Mouse (Mus musculus) MEL (cell line): ENCODE results near the gene Sec1. TPM values are rescaled to one million over a fixed set of nuclear protein-coding genes. Genes with fewer than 3 reads are reported as not detected.

Experiments used
- DNase-seq: peaks from one replicate; pipeline ENCODE4 v3.0.0; 2011; ENCODE audit warnings: low read depth, low spot score
- H3K27ac ChIP-seq: 2 replicates; pipeline ENCODE4 v1.5.1; 2012; ENCODE audit warnings: low read depth, mild to moderate bottlenecking, control low read depth, low read length, moderate library complexity; ENCODE audit not compliant: control insufficient read depth
- H3K27me3 ChIP-seq, 2 experiments: fragments of 150-350 bp in 1 of 2; sonication (generic) in 1 of 2; 2 replicates each; pipeline ENCODE4 v1.6.1; 2012; ENCODE audit warnings: low read length in 2 of 2, mild to moderate bottlenecking in 2 of 2, improper control_type of control experiment in 1 of 2, moderate library complexity in 1 of 2; ENCODE audit not compliant: insufficient read depth in 2 of 2, control insufficient read depth in 1 of 2
- H3K36me3 ChIP-seq, 2 experiments: 2 replicates each; pipeline ENCODE4 v1.6.1; 2012 to 2014; ENCODE audit warnings: low read length in 2 of 2, improper control_type of control experiment in 1 of 2, inconsistent platforms in 1 of 2, mild to moderate bottlenecking in 1 of 2; ENCODE audit not compliant: insufficient read depth in 2 of 2, control insufficient read depth in 1 of 2
- H3K4me1 ChIP-seq, 2 experiments: fragments of 150-350 bp in 1 of 2; sonication (generic) in 1 of 2; 2 replicates each; pipeline ENCODE4 v1.6.1; 2012; ENCODE audit warnings: low read length in 2 of 2, improper control_type of control experiment in 1 of 2, mild to moderate bottlenecking in 1 of 2; ENCODE audit not compliant: insufficient read depth in 2 of 2, control insufficient read depth in 1 of 2
- H3K4me3 ChIP-seq, 2 experiments: fragments of 150-350 bp in 1 of 2; sonication (generic) in 1 of 2; 2 replicates each; pipeline ENCODE4 v1.5.1; 2012; ENCODE audit warnings: low read depth in 2 of 2, low read length in 2 of 2, mild to moderate bottlenecking in 2 of 2, moderate library complexity in 2 of 2, control low read depth in 1 of 2, improper control_type of control experiment in 1 of 2; ENCODE audit not compliant: control insufficient read depth in 1 of 2, insufficient read depth in 1 of 2
- H3K79me2 ChIP-seq: 2 replicates; pipeline ENCODE4 v1.6.1; 2012; ENCODE audit warnings: mild to moderate bottlenecking, low read length, moderate library complexity; ENCODE audit not compliant: control insufficient read depth, poor library complexity, insufficient read depth
- H3K9ac ChIP-seq: 2 replicates; pipeline ENCODE4 v1.6.1; 2012; ENCODE audit warnings: low read depth, mild to moderate bottlenecking, control low read depth, low read length, moderate library complexity; ENCODE audit not compliant: control insufficient read depth, poor library complexity, severe bottlenecking
- H3K9me3 ChIP-seq: fragments of 150-350 bp; sonication (generic); replicated peaks from 2 replicates; pipeline ENCODE4 v1.6.1; 2012; ENCODE audit warnings: mild to moderate bottlenecking, low read length, improper control_type of control experiment, moderate library complexity; ENCODE audit not compliant: insufficient read depth
- BHLHE40 ChIP-seq: IDR thresholded peaks from 2 replicates; pipeline ENCODE4 v1.6.1; 2012; ENCODE audit warnings: low read depth, mild to moderate bottlenecking, inconsistent platforms, low read length, improper control_type of control experiment, borderline replicate concordance
- CHD1 ChIP-seq: IDR thresholded peaks from 2 replicates; pipeline ENCODE4 v1.6.1; 2012; ENCODE audit warnings: low read depth, mild to moderate bottlenecking, inconsistent platforms, low read length, improper control_type of control experiment
- CHD2 ChIP-seq: IDR thresholded peaks from 2 replicates; pipeline ENCODE4 v1.6.1; 2011; ENCODE audit warnings: low read length, improper control_type of control experiment
- CTCF ChIP-seq, 3 experiments: IDR thresholded peaks in 2 of 3; conservative IDR thresholded peaks in 1 of 3; 2 replicates each; pipeline ENCODE4 v1.5.1; 2011 to 2012; ENCODE audit warnings: low read length in 3 of 3, low read depth in 2 of 3, mild to moderate bottlenecking in 2 of 3, improper control_type of control experiment in 1 of 3, inconsistent platforms in 1 of 3, mixed read lengths in 1 of 3, moderate library complexity in 1 of 3; ENCODE audit not compliant: control insufficient read depth in 1 of 3, insufficient read depth in 1 of 3, poor library complexity in 1 of 3, severe bottlenecking in 1 of 3
- E2F4 ChIP-seq: IDR thresholded peaks from 2 replicates; pipeline ENCODE4 v1.6.1; 2011; ENCODE audit warnings: low read depth, low read length, improper control_type of control experiment, borderline replicate concordance
- ELF1 ChIP-seq: IDR thresholded peaks from 2 replicates; pipeline ENCODE4 v1.6.1; 2014; ENCODE audit warnings: low read depth, mild to moderate bottlenecking, inconsistent platforms, low read length, improper control_type of control experiment, moderate library complexity
- EP300 ChIP-seq, 2 experiments: IDR thresholded peaks; 2 replicates each; pipeline ENCODE4 v1.6.1; 2011; ENCODE audit warnings: improper control_type of control experiment in 2 of 2, low read length in 2 of 2, low read depth in 1 of 2, mild to moderate bottlenecking in 1 of 2
- ETS1 ChIP-seq: IDR thresholded peaks from 2 replicates; pipeline ENCODE4 v1.6.1; 2012; ENCODE audit warnings: low read depth, mild to moderate bottlenecking, inconsistent platforms, low read length, improper control_type of control experiment, moderate library complexity
- GABPA ChIP-seq: IDR thresholded peaks from 2 replicates; pipeline ENCODE4 v1.6.1; 2012; ENCODE audit warnings: low read depth, mild to moderate bottlenecking, inconsistent platforms, low read length, improper control_type of control experiment, moderate library complexity
- GATA1 ChIP-seq: IDR thresholded peaks from 2 replicates; pipeline ENCODE4 v1.6.1; 2011; ENCODE audit warnings: low read depth, low read length, improper control_type of control experiment
- HCFC1 ChIP-seq: IDR thresholded peaks from 2 replicates; pipeline ENCODE4 v1.6.1; 2012; ENCODE audit warnings: low read depth, mild to moderate bottlenecking, inconsistent platforms, low read length, improper control_type of control experiment, moderate library complexity
- JUND ChIP-seq: IDR thresholded peaks from 2 replicates; pipeline ENCODE4 v1.6.1; 2011; ENCODE audit warnings: low read depth, mild to moderate bottlenecking, improper control_type of control experiment, low read length
- MAFK ChIP-seq: IDR thresholded peaks from 2 replicates; pipeline ENCODE4 v1.6.1; 2011; ENCODE audit warnings: low read depth, mild to moderate bottlenecking, low read length, improper control_type of control experiment, borderline replicate concordance
- MAX ChIP-seq: IDR thresholded peaks from 2 replicates; pipeline ENCODE4 v1.6.1; 2011; ENCODE audit warnings: low read length, improper control_type of control experiment
- MAZ ChIP-seq: IDR thresholded peaks from 2 replicates; pipeline ENCODE4 v1.6.1; 2012; ENCODE audit warnings: low read depth, mild to moderate bottlenecking, inconsistent platforms, low read length, improper control_type of control experiment
- MEF2A ChIP-seq: IDR thresholded peaks from 2 replicates; pipeline ENCODE4 v1.6.1; 2014; ENCODE audit warnings: low read depth, mild to moderate bottlenecking, inconsistent platforms, low read length, improper control_type of control experiment; ENCODE audit not compliant: poor library complexity, insufficient replicate concordance, severe bottlenecking; ENCODE audit errors: extremely low read depth
- MXI1 ChIP-seq: IDR thresholded peaks from 2 replicates; pipeline ENCODE4 v1.6.1; 2011; ENCODE audit warnings: mild to moderate bottlenecking, low read depth, low read length, improper control_type of control experiment
- MYB ChIP-seq: IDR thresholded peaks from 2 replicates; pipeline ENCODE4 v1.6.1; 2011; ENCODE audit warnings: mild to moderate bottlenecking, low read depth, low read length, improper control_type of control experiment
- MYC ChIP-seq: IDR thresholded peaks from 2 replicates; pipeline ENCODE4 v1.6.1; 2011; ENCODE audit warnings: low read depth, mild to moderate bottlenecking, low read length, improper control_type of control experiment, moderate library complexity
- NELFE ChIP-seq: IDR thresholded peaks from 2 replicates; pipeline ENCODE4 v1.6.1; 2011; ENCODE audit warnings: low read depth, low read length, improper control_type of control experiment
- NRF1 ChIP-seq: IDR thresholded peaks from 2 replicates; pipeline ENCODE4 v1.6.1; 2014; ENCODE audit warnings: low read depth, mild to moderate bottlenecking, inconsistent platforms, low read length, improper control_type of control experiment, moderate library complexity; ENCODE audit not compliant: poor library complexity, insufficient read depth, severe bottlenecking
- POLR2A ChIP-seq, 2 experiments: IDR thresholded peaks; 2 replicates each; pipeline ENCODE4 v1.6.1; 2011 to 2012; ENCODE audit warnings: low read length in 2 of 2, mild to moderate bottlenecking in 2 of 2, control low read depth in 1 of 2, improper control_type of control experiment in 1 of 2, low read depth in 1 of 2, moderate library complexity in 1 of 2; ENCODE audit not compliant: control insufficient read depth in 1 of 2, insufficient read depth in 1 of 2, poor library complexity in 1 of 2
- POLR2AphosphoS2 ChIP-seq: IDR thresholded peaks from 2 replicates; pipeline ENCODE4 v1.6.1; 2011; ENCODE audit warnings: low read length, improper control_type of control experiment
- RAD21 ChIP-seq: IDR thresholded peaks from 2 replicates; pipeline ENCODE4 v1.6.1; 2011; ENCODE audit warnings: mild to moderate bottlenecking, low read depth, low read length, improper control_type of control experiment
- RCOR1 ChIP-seq: IDR thresholded peaks from 2 replicates; pipeline ENCODE4 v1.6.1; 2012; ENCODE audit warnings: low read depth, mild to moderate bottlenecking, inconsistent platforms, low read length, improper control_type of control experiment
- SIN3A ChIP-seq: IDR thresholded peaks from 2 replicates; pipeline ENCODE4 v1.6.1; 2012; ENCODE audit warnings: low read length, improper control_type of control experiment, inconsistent platforms
- SMC3 ChIP-seq: IDR thresholded peaks from 2 replicates; pipeline ENCODE4 v1.6.1; 2011; ENCODE audit warnings: low read depth, low read length, improper control_type of control experiment
- TBP ChIP-seq: IDR thresholded peaks from 2 replicates; pipeline ENCODE4 v1.8.0; 2011; ENCODE audit warnings: low read depth, low read length, improper control_type of control experiment
- TCF12 ChIP-seq: IDR thresholded peaks from 2 replicates; pipeline ENCODE4 v1.6.1; 2014; ENCODE audit warnings: low read depth, mild to moderate bottlenecking, inconsistent platforms, low read length, improper control_type of control experiment, moderate library complexity
- UBTF ChIP-seq: IDR thresholded peaks from 2 replicates; pipeline ENCODE4 v1.6.1; 2012; ENCODE audit warnings: low read depth, mild to moderate bottlenecking, inconsistent platforms, low read length, improper control_type of control experiment, moderate library complexity, borderline replicate concordance; ENCODE audit not compliant: insufficient read depth
- USF1 ChIP-seq: IDR thresholded peaks from 2 replicates; pipeline ENCODE4 v1.6.1; 2014; ENCODE audit warnings: low read depth, mild to moderate bottlenecking, inconsistent platforms, low read length, improper control_type of control experiment, moderate library complexity
- USF2 ChIP-seq, 2 experiments: IDR thresholded peaks; 2 replicates each; pipeline ENCODE4 v1.6.1; 2011 to 2012; ENCODE audit warnings: improper control_type of control experiment in 2 of 2, low read length in 2 of 2, borderline replicate concordance in 1 of 2, inconsistent platforms in 1 of 2, low read depth in 1 of 2, mild to moderate bottlenecking in 1 of 2; ENCODE audit not compliant: insufficient read depth in 1 of 2
- ZC3H11A ChIP-seq: IDR thresholded peaks from 2 replicates; pipeline ENCODE4 v1.6.1; 2012; ENCODE audit warnings: low read depth, mild to moderate bottlenecking, inconsistent platforms, low read length, improper control_type of control experiment
- ZKSCAN1 ChIP-seq: IDR thresholded peaks from 2 replicates; pipeline ENCODE4 v1.6.1; 2012; ENCODE audit warnings: low read depth, mild to moderate bottlenecking, inconsistent platforms, low read length, improper control_type of control experiment, moderate library complexity
- ZMIZ1 ChIP-seq: IDR thresholded peaks from 2 replicates; pipeline ENCODE4 v1.6.1; 2012; ENCODE audit warnings: low read depth, mild to moderate bottlenecking, inconsistent platforms, low read length, improper control_type of control experiment, moderate library complexity
- ZNF384 ChIP-seq: IDR thresholded peaks from 2 replicates; pipeline ENCODE4 v1.6.1; 2012; ENCODE audit warnings: low read depth, mild to moderate bottlenecking, inconsistent platforms, low read length, improper control_type of control experiment
- polyA plus RNA-seq, 2 experiments: library from polyadenylated mRNA; stranded (reverse) in 1 of 2; unstranded in 1 of 2; fragments of >175 nt in 1 of 2; fragments of >200 nt in 1 of 2; gene quantifications; 2 replicates each; pipeline versions ENCODE4 v1.2.1 to v1.2.4; 2012; ENCODE audit warnings: low replicate concordance in 2 of 2, low read depth in 1 of 2; ENCODE audit not compliant: insufficient read length in 2 of 2, insufficient read depth in 1 of 2, missing spikeins in 1 of 2
- total RNA-seq: library from RNA; depleted of rRNA; stranded (reverse); fragments of 300-350 nt; gene quantifications from 2 replicates; pipeline ENCODE4 v1.2.3, GENCODE M21; 2012

Sec1 gene
- total and polyA plus RNA-seq, 3 experiments, result not detected

DNA sequence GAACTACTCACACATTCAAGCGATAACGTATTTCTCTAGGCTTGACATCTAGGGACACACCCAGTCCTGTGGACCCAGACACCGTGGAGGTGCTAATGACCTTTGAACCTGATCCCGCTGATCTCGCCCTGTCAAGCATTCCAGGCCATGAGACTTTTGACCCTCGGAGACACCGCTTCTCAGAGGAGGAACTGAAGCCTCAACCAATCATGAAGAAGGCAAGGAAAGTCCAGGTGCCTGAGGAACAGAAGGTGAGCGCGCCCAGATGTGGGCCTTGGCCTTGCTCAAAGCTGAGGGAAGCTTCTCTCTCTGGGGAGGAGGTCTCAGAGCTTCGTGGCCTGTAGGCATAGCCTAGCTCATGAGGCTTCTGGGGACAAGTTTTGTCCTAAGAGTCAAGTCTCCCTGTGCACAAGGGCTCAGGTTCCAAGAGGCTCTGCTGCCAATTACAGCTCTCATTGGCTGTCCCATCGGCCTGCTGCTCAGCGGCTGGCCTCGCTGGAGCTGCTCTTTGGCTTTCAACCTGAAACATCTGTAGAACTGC is 14.1 kb upstream of the Sec1 start:
- Histone ChIP-seq H3K9me3 (no peaks in the 10 kb centered on the region), H3K4me1 (peaks cover 0 to 12% of the 10 kb centered on the region in 2 experiments; a peak in 1 of 4 replicates), H3K36me3 (peaks cover 0 to 5% of the 10 kb centered on the region in 2 experiments; a peak in 2 of 4 replicates)

DNA sequence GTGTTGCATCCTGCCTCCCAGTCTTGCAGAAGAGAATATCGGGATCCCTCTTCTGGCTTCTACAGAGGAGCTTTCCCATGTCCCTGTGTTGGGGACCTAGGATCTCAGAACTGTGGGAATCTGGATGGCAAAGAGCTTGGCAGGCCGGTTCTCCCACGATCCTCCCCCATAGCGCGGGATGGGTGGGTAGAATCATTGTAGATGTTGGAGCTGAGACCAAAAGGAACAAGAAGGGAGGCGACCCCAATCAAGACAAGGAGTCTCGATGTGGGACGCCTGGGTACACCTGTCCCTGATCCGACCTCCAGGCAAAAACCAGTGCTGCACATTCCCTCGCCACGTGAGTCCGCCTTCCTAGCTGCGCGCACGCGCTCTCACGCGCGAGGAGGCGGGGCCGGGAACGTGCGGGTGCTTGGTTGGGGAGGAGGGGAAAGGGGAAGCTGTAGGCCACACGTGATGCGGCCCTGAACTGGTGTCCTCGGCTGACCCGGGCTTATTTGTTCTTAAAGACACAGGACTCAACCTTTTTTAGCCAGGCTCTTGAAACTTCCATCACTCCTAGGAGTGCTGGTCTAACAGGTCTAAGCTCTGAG is 13.3 kb upstream of the Sec1 start:
- Histone ChIP-seq H3K9me3 (no peaks in the 10 kb centered on the region), H3K36me3 (peaks cover 0 to 5% of the 10 kb centered on the region in 2 experiments; a peak in 2 of 4 replicates), H3K27me3 (no peaks in the 10 kb centered on the region), H3K9ac (peak overlapping the region; percentile 85), H3K27ac (peak overlapping the region; percentile 98), H3K4me3 (peak overlapping the region; percentile 51 to 61), H3K79me2 (peaks cover 7% of the 10 kb centered on the region), H3K4me1 (peaks cover 0 to 12% of the 10 kb centered on the region in 2 experiments; a peak in 1 of 4 replicates)
- peak; percentile 98 for DNase-seq
- TF ChIP-seq CTCF (IDR thresholded peaks at IDR 0.05 in 2 of 3, conservative IDR thresholded peaks at IDR 0.05 in 1 of 3; ENCODE audit: control insufficient read depth in 1 of 3, insufficient read depth in 1 of 3, low read depth in 2 of 3, low read length in 3 of 3, poor library complexity in 1 of 3, severe bottlenecking in 1 of 3), result no peak
- TF ChIP-seq GABPA, result no peak
- no peak for TF ChIP-seq MAFK
- TF ChIP-seq NRF1, result peak; percentile 77
- no peak for TF ChIP-seq ZNF384
- TF ChIP-seq ZC3H11A, result no peak
- peak; percentile 80 for TF ChIP-seq HCFC1
- TF ChIP-seq SIN3A, result peak; percentile 62; the same call in 1 of the 2 replicates
- TF ChIP-seq ELF1, result 0 out of 2 replicates have a peak, but pooled peaks have one; percentile 37
- peak; percentile 96 for TF ChIP-seq USF1
- TF ChIP-seq JUND, result no peak
- TF ChIP-seq MEF2A, result no peak
- TF ChIP-seq RAD21, result no peak
- peak; percentile 45 to 88; a peak in 3 of 4 replicates for TF ChIP-seq POLR2A (IDR thresholded peaks at IDR 0.05; ENCODE audit: control insufficient read depth in 1 of 2, insufficient read depth in 1 of 2, low read depth in 1 of 2, low read length in 2 of 2, poor library complexity in 1 of 2)
- TF ChIP-seq GATA1, result no peak
- TF ChIP-seq ZMIZ1, result peak; percentile 22; the same call in 1 of the 2 replicates

More for the DNA sequence above, 14.1 kb upstream of the Sec1 start:
- H3K9ac ChIP-seq, result peak overlapping the region; percentile 81
- H3K4me3 ChIP-seq, result peak overlapping the region; percentile 50 to 54
- TF ChIP-seq JUND (no peak), CHD2 (no peak; the same call in 1 of the 2 replicates), GABPA (no peak), ZKSCAN1 (no peak), MAFK (no peak), MYB (no peak), ZNF384 (no peak), RAD21 (no peak), E2F4 (no peak), GATA1 (no peak), POLR2A (IDR thresholded peaks at IDR 0.05; ENCODE audit: control insufficient read depth in 1 of 2, insufficient read depth in 1 of 2, low read depth in 1 of 2, low read length in 2 of 2, poor library complexity in 1 of 2) (no peak), ETS1 (peak; percentile 7; the same call in 1 of the 2 replicates), MYC (no peak), SIN3A (no peak), ZMIZ1 (no peak), MAZ (no peak), CTCF (IDR thresholded peaks at IDR 0.05 in 2 of 3, conservative IDR thresholded peaks at IDR 0.05 in 1 of 3; ENCODE audit: control insufficient read depth in 1 of 3, insufficient read depth in 1 of 3, low read depth in 2 of 3, low read length in 3 of 3, poor library complexity in 1 of 3, severe bottlenecking in 1 of 3) (no peak), MXI1 (no peak), TCF12 (no peak), BHLHE40 (no peak), EP300 (IDR thresholded peaks at IDR 0.05; ENCODE audit: low read depth in 1 of 2, low read length in 2 of 2) (no peak), NRF1 (no peak), NELFE (no peak), CHD1 (0 out of 2 replicates have a peak, but pooled peaks have one; percentile 16), SMC3 (no peak), RCOR1 (no peak), MAX (no peak; the same call in 1 of the 2 replicates), UBTF (no peak), ELF1 (no peak), POLR2AphosphoS2 (peak; percentile 27; the same call in 1 of the 2 replicates), ZC3H11A (no peak), USF1 (no peak), USF2 (IDR thresholded peaks at IDR 0.05; ENCODE audit: borderline replicate concordance in 1 of 2, insufficient read depth in 1 of 2, low read depth in 1 of 2, low read length in 2 of 2) (no peak), TBP (no peak), HCFC1 (peak; percentile 26; the same call in 1 of the 2 replicates)
- H3K27me3 ChIP-seq, result no peaks in the 10 kb centered on the region
- DNase-seq, result peak; percentile 72
- H3K79me2 ChIP-seq, result peaks cover 7% of the 10 kb centered on the region
- peak overlapping the region; percentile 97 for H3K27ac ChIP-seq
